Mouse (Mus musculus): Measurements from ENCODE around the gene Nrxn1. TPM values are rescaled to one million over a fixed set of nuclear protein-coding genes. Genes with fewer than 3 reads are reported as not detected.
A peak's percentile ranks its signal among the peaks of the same experiment; 100 is the strongest.

Nrxn1 gene
- total and polyA plus RNA-seq, 2 experiments = 2.9 to 13.9 TPM

DNA sequence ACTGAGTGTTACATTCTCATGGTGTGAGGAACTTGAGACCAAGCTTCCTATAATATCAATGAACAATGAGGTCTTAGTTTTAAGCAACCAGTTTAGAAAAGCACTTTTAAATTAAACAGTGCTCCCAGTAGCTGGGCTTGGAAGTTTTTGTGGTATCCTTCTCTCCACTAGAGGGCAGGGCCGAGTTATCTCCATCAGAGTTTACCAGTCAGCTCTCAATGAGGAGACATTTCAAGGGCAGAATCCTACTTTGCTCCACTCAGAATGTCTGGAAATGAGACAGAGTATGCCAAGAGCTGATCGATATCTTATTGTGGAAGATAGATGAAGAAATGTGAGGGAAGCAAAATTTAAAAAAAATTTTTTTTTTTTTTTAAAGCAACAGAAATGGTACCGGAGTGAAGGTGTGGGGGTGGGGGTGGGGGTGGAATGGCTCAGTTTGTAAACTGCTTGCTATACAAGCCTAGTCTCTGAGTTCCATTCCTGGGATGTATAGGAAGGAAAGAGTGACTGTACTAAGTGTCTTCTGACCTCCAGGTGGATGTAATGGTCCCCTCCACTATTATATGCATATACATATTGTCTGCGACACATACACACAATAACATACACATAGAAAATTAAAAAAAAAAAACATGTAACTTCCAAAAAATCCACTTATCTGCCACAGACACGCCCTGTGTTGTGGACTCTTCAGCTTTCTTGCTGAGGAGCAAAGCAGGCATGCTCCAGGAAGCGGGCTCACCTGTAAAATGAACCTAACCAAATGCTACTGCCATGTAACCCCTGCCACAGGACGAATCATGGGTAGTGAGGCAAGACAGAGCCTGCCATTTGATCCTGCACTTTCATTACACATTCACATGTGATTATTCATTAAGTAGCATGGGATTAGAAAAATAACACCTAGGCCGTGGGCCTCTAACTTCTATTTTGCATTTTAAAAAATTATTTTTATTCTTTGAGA, 283.4 kb downstream of the Nrxn1 start:
- WGBS = 62% methylated on average over 8 of the region's 8 CpGs
- peak; percentile 30 for DNase-seq (ENCODE audit: extremely low read depth, low read depth, low spot score)
- H3K4me3 ChIP-seq (ENCODE audit: insufficient read depth, low read depth, low read length) = no peak overlapping the region
- no peak overlapping the region for H3K27ac ChIP-seq (replicated peaks; ENCODE audit: insufficient read depth, low read depth, low read length)
- no peaks in the 10 kb centered on the region for H3K79me2 ChIP-seq (ENCODE audit: control insufficient read depth, insufficient read depth, low read length)
- TF ChIP-seq POLR2A (IDR thresholded peaks at IDR 0.05; ENCODE audit: extremely low read depth, insufficient read depth, low read length) = no peak
- 0 out of 2 replicates have a peak, but pooled peaks have one; percentile 21 for TF ChIP-seq CTCF (IDR thresholded peaks at IDR 0.05; ENCODE audit: low read depth, low read length)
- no peaks in the 10 kb centered on the region for H3K36me3 ChIP-seq (ENCODE audit: control insufficient read depth, insufficient read depth, low read length)
- no peak overlapping the region for H3K9ac ChIP-seq (ENCODE audit: low read depth, low read length)
- no peaks in the 10 kb centered on the region for H3K27me3 ChIP-seq (ENCODE audit: control insufficient read depth, insufficient read depth, low read length)
- H3K4me1 ChIP-seq (ENCODE audit: control insufficient read depth, insufficient read depth, low read length) = no peaks in the 10 kb centered on the region

DNA sequence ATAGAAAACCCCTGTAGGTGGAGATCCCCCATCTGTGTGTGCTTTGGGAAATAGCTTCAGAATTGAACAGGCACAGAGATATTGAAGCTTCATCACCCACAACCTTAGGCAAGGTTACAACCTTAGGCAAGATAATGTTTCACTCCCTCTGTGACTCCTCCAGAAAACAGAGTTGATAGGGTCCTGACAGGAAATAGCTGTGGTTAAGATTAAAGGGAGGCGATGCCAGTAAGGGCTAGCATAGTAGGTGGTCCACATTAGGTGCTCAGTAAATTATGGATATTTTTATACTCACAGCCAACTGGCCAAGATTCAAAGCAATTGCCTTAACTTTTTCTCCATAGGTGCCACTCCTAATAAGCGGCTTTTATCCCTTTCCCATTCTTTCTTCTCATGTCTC, 284.6 kb downstream of the Nrxn1 start:
- Histone ChIP-seq H3K9ac (ENCODE audit: low read depth, low read length) (no peak overlapping the region), H3K36me3 (ENCODE audit: control insufficient read depth, insufficient read depth, low read length) (no peaks in the 10 kb centered on the region), H3K27ac (replicated peaks; ENCODE audit: insufficient read depth, low read depth, low read length) (no peak overlapping the region), H3K4me1 (ENCODE audit: control insufficient read depth, insufficient read depth, low read length) (no peaks in the 10 kb centered on the region), H3K79me2 (ENCODE audit: control insufficient read depth, insufficient read depth, low read length) (no peaks in the 10 kb centered on the region), H3K4me3 (ENCODE audit: insufficient read depth, low read depth, low read length) (no peak overlapping the region), H3K27me3 (ENCODE audit: control insufficient read depth, insufficient read depth, low read length) (no peaks in the 10 kb centered on the region)
- DNase-seq (ENCODE audit: extremely low read depth, low read depth, low spot score) = no peak
- TF ChIP-seq POLR2A (IDR thresholded peaks at IDR 0.05; ENCODE audit: extremely low read depth, insufficient read depth, low read length) = no peak
- no peak for TF ChIP-seq CTCF (IDR thresholded peaks at IDR 0.05; ENCODE audit: low read depth, low read length)
- WGBS = 71% methylated on average over 2 of the region's 2 CpGs

DNA sequence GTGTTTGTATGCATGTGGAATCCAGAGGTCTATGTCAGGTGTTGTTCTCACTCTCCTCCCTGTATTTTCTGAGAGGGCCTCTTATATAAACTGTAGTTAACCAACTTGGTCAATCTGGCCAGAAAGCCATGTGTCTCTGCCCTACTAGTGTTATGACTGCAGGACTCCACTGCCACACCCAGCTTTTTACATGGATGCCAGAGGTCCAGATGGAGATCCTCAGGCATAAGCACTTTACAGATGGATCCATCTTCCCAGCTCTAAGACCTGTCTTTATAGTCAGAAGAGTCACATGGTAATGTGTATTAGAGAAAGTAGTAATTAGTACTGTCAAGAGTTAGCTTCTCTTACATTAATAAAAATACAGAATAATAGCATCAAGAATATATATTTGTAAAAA, 285.7 kb downstream of the Nrxn1 start:
- TF ChIP-seq CTCF (IDR thresholded peaks at IDR 0.05; ENCODE audit: low read depth, low read length) (no peak), POLR2A (IDR thresholded peaks at IDR 0.05; ENCODE audit: extremely low read depth, insufficient read depth, low read length) (no peak)
- no peaks in the 10 kb centered on the region for H3K79me2 ChIP-seq (ENCODE audit: control insufficient read depth, insufficient read depth, low read length)
- no peaks in the 10 kb centered on the region for H3K27me3 ChIP-seq (ENCODE audit: control insufficient read depth, insufficient read depth, low read length)
- no peak overlapping the region for H3K27ac ChIP-seq (replicated peaks; ENCODE audit: insufficient read depth, low read depth, low read length)
- H3K4me3 ChIP-seq (ENCODE audit: insufficient read depth, low read depth, low read length) = no peak overlapping the region
- H3K9ac ChIP-seq (ENCODE audit: low read depth, low read length) = no peak overlapping the region
- H3K4me1 ChIP-seq (ENCODE audit: control insufficient read depth, insufficient read depth, low read length) = no peaks in the 10 kb centered on the region
- DNase-seq (ENCODE audit: extremely low read depth, low read depth, low spot score) = no peak
- H3K36me3 ChIP-seq (ENCODE audit: control insufficient read depth, insufficient read depth, low read length) = no peaks in the 10 kb centered on the region

DNA sequence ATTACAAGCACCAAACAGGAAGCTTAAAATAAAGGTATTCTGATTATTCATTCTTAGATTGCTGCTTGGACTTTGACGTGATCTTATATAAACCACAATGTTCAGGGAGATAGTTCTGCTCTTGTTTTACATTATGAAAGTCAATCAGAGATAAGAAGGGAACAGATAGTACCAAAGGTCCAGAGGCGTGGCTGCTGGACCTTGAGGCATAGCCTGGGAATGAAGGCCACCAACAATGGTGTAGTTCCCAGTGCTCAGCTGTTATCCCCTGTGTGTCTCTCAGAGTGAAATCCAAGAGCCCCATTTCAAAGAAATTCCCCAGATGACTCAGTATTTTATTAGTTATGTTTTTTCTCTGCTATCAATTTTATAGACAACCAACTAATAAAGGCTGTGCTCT, 294.2 kb downstream of the Nrxn1 start:
- Histone ChIP-seq H3K4me1 (ENCODE audit: control insufficient read depth, insufficient read depth, low read length) (no peaks in the 10 kb centered on the region), H3K36me3 (ENCODE audit: control insufficient read depth, insufficient read depth, low read length) (no peaks in the 10 kb centered on the region), H3K9ac (ENCODE audit: low read depth, low read length) (no peak overlapping the region), H3K79me2 (ENCODE audit: control insufficient read depth, insufficient read depth, low read length) (no peaks in the 10 kb centered on the region), H3K27me3 (ENCODE audit: control insufficient read depth, insufficient read depth, low read length) (no peaks in the 10 kb centered on the region), H3K4me3 (ENCODE audit: insufficient read depth, low read depth, low read length) (no peak overlapping the region), H3K27ac (replicated peaks; ENCODE audit: insufficient read depth, low read depth, low read length) (no peak overlapping the region)
- no peak for DNase-seq (ENCODE audit: extremely low read depth, low read depth, low spot score)
- 72% methylated on average over 2 of the region's 2 CpGs for WGBS
- TF ChIP-seq CTCF (IDR thresholded peaks at IDR 0.05; ENCODE audit: low read depth, low read length) (no peak), POLR2A (IDR thresholded peaks at IDR 0.05; ENCODE audit: extremely low read depth, insufficient read depth, low read length) (no peak)

DNA sequence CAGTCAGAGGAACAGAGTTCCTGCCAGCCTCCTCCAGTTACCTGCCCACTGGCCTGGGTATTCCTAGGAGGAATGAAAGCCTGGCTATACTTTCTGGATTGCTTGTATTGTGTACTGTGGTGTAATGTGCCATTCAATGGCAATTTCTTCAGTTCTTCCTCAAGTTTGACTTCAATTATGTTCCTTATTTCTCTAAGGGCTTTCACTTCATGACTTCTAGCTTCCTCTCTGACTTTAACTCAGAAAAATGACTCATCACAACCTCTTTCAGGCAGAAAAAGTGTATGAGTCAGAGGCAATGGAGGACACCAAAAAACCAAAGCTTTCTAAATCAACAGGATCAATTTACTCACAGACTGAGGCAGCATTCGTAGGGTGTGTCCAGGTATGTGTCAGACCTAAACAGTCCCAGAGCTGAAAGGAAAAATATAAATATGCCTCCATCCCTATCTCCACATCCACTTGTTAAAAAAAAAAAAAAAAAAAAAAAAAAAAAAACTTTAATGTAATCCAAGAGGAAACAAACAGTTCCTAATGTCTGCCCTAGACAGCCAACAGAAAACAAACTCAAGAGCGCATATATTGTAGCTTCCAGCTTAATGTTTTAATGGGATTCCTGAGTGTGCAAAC, 295.1 kb downstream of the Nrxn1 start:
- no peak overlapping the region for H3K9ac ChIP-seq (ENCODE audit: low read depth, low read length)
- H3K27ac ChIP-seq (replicated peaks; ENCODE audit: insufficient read depth, low read depth, low read length) = no peak overlapping the region
- no peak overlapping the region for H3K4me3 ChIP-seq (ENCODE audit: insufficient read depth, low read depth, low read length)
- TF ChIP-seq POLR2A (IDR thresholded peaks at IDR 0.05; ENCODE audit: extremely low read depth, insufficient read depth, low read length) (no peak), CTCF (IDR thresholded peaks at IDR 0.05; ENCODE audit: low read depth, low read length) (no peak)
- DNase-seq (ENCODE audit: extremely low read depth, low read depth, low spot score) = peak; percentile 3
- H3K4me1 ChIP-seq (ENCODE audit: control insufficient read depth, insufficient read depth, low read length) = no peaks in the 10 kb centered on the region
- H3K79me2 ChIP-seq (ENCODE audit: control insufficient read depth, insufficient read depth, low read length) = no peaks in the 10 kb centered on the region
- H3K27me3 ChIP-seq (ENCODE audit: control insufficient read depth, insufficient read depth, low read length) = no peaks in the 10 kb centered on the region
- 89% methylated on average over 2 of the region's 2 CpGs for WGBS
- H3K36me3 ChIP-seq (ENCODE audit: control insufficient read depth, insufficient read depth, low read length) = no peaks in the 10 kb centered on the region
